Mouse (Mus musculus) stomach, embryonic 16.5 days (tissue): Measurements from ENCODE around the gene Nt5c2. TPM values are rescaled to one million over a fixed set of nuclear protein-coding genes. Genes with fewer than 3 reads are reported as not detected.

Experiments
- ATAC-seq: fragments of 200-750 bp; cut with Nextera tagmentation; 2 replicates; pipeline ENCODE4 v1.8.0; 2017; ENCODE audit warnings: moderate number of reproducible peaks, moderate TSS enrichment; ENCODE audit not compliant: insufficient read depth, low FRiP score
- H3K27ac ChIP-seq: fragments of 300-500 bp; sonication (generic); 2 replicates; pipeline ENCODE4 v1.5.1; 2014; ENCODE audit warnings: low read length
- H3K27me3 ChIP-seq: fragments of 300-500 bp; sonication (generic); 2 replicates; pipeline ENCODE4 v1.6.1; 2014; ENCODE audit warnings: low read length, control low read depth, mixed read lengths; ENCODE audit not compliant: control insufficient read depth, insufficient read depth
- H3K36me3 ChIP-seq: fragments of 300-500 bp; sonication (generic); 2 replicates; pipeline ENCODE4 v1.6.1; 2014; ENCODE audit warnings: low read length; ENCODE audit not compliant: control insufficient read depth, insufficient read depth
- H3K4me1 ChIP-seq: fragments of 300-500 bp; sonication (generic); 2 replicates; pipeline ENCODE4 v1.6.1; 2014; ENCODE audit warnings: low read length, control low read depth, mixed read lengths; ENCODE audit not compliant: control insufficient read depth, insufficient read depth
- H3K4me2 ChIP-seq: fragments of 300-500 bp; sonication (generic); 2 replicates; pipeline ENCODE4 v1.6.1; 2014; ENCODE audit warnings: low read depth, low read length, mixed read lengths
- H3K4me3 ChIP-seq: fragments of 300-500 bp; sonication (generic); replicated peaks from 2 replicates; pipeline ENCODE4 v1.5.1; 2014; ENCODE audit warnings: mild to moderate bottlenecking, low read length
- H3K9ac ChIP-seq: fragments of 300-500 bp; sonication (generic); 2 replicates; pipeline ENCODE4 v1.6.1; 2014; ENCODE audit warnings: low read length
- H3K9me3 ChIP-seq: fragments of 300-500 bp; sonication (generic); replicated peaks from 2 replicates; pipeline ENCODE4 v1.6.1; 2016; ENCODE audit warnings: low read length, control low read depth; ENCODE audit not compliant: control insufficient read depth
- WGBS: fragments of 180-500 bp; shearing (Covaris S2); extraction: QIAGEN DNeasy Blood & Tissue Kit; methylation state at CpG from one replicate; pipeline ENCODE4 v1.1.7; 2014; 5-methylcytosine and 5-hydroxymethylcytosine counted together
- polyA plus RNA-seq: library from polyadenylated mRNA; unstranded; fragments of >200 nt; fragmentation: Nextera tagmentation; extraction: Ambion mirVana; gene quantifications from 2 replicates; pipeline ENCODE4 v1.2.1, GENCODE M21; 2015

Nt5c2 gene
- polyA plus RNA-seq, 1 experiment from 2014 or later: 91.2 TPM

GRCm38 (mm10) chr19:46988231-46989087 lies 26.5 kb downstream of the Nt5c2 start:
- Histone ChIP-seq H3K9me3 (no peaks in the 10 kb centered on the region), H3K4me1 (peaks cover 16% of the 10 kb centered on the region), H3K4me3 (no peak overlapping the region), H3K36me3 (no peaks in the 10 kb centered on the region), H3K9ac (no peak overlapping the region), H3K27me3 (no peaks in the 10 kb centered on the region), H3K27ac (peak overlapping the region; percentile 82), H3K4me2 (peak overlapping the region; percentile 6)
- 49% methylated on average over 16 of the region's 16 CpGs for WGBS
- peak; percentile 92 for ATAC-seq

GRCm38 (mm10) chr19:46987646-46988045 lies 27.3 kb downstream of the Nt5c2 start:
- H3K4me2 ChIP-seq: peak overlapping the region; percentile 6; the same call in 1 of the 2 replicates
- H3K9ac ChIP-seq: no peak overlapping the region
- H3K27ac ChIP-seq: peak overlapping the region; percentile 82
- H3K36me3 ChIP-seq: no peaks in the 10 kb centered on the region
- ATAC-seq: no peak
- H3K4me1 ChIP-seq: peaks cover 16% of the 10 kb centered on the region
- no peak overlapping the region for H3K4me3 ChIP-seq
- WGBS: 58% methylated on average over 6 of the region's 6 CpGs
- no peaks in the 10 kb centered on the region for H3K9me3 ChIP-seq
- H3K27me3 ChIP-seq: no peaks in the 10 kb centered on the region

GRCm38 (mm10) chr19:46984726-46985622 lies 30.0 kb downstream of the Nt5c2 start:
- Histone ChIP-seq H3K9me3 (no peaks in the 10 kb centered on the region), H3K27ac (peak overlapping the region; percentile 67), H3K27me3 (no peaks in the 10 kb centered on the region), H3K4me1 (peaks cover 16% of the 10 kb centered on the region), H3K9ac (no peak overlapping the region), H3K4me2 (0 out of 2 replicates have a peak overlapping the region, but pooled peaks have one; percentile 5), H3K36me3 (no peaks in the 10 kb centered on the region), H3K4me3 (no peak overlapping the region)
- no peak for ATAC-seq
- WGBS: 71% methylated on average over 13 of the region's 13 CpGs

DNA sequence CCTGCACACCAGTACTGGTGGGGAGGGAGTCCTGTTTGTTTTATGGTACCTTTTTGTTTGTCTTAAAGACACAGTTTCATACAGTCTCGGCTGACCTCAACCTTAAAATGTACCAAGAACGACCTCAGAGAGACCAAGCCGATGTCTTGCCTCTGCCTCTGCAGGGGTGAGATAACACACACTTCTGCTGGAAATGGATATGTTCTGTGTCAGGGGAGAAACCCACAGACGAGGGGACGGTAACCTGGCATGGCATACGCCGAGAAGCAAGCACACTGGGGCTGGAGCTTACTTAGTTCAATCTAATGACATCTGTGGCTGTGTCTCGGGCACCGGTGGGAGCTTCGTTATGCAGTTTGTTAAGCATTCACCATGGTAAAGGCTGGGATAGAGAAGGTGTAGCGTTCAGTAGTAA lies 31.0 kb downstream of the Nt5c2 start:
- Histone ChIP-seq H3K4me2 (peak overlapping the region; percentile 26; the same call in 1 of the 2 replicates), H3K4me3 (no peak overlapping the region), H3K4me1 (peaks cover 11% of the 10 kb centered on the region; the same call in 1 of the 2 replicates), H3K9me3 (no peaks in the 10 kb centered on the region), H3K36me3 (no peaks in the 10 kb centered on the region), H3K27ac (peak overlapping the region; percentile 80), H3K27me3 (no peaks in the 10 kb centered on the region), H3K9ac (no peak overlapping the region)
- WGBS: 38% methylated on average over 11 of the region's 11 CpGs
- no peak for ATAC-seq

DNA sequence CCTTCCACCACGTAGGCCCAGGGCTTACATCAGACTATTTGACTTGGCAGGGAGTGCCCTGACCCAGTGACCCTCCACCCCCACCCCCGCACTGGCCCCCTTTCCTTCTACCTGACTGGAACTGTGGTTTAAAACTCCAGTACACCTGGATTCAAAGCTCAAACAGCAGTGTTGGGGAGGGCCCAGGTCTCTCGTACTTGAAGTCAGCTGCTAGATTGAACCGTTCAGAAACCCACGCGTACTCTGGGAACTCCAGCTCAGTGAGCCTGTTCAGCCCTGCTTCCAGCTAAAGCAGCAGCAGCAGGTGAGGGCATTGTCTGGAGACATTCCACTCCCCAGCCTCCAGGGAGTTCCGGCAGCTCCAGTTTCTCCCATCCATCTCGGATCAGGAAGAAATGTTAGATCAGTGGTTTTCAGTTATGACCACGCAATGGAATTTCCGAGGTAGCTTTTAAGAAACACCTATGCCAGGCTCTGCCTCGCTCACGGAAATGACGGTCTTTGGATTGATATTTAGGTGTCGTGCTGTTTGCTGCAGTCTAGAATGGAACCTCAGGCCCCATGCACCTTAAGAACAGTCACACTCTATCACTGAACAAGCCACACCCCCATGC lies 31.5 kb downstream of the Nt5c2 start:
- H3K27ac ChIP-seq: peak overlapping the region; percentile 80
- no peak overlapping the region for H3K4me3 ChIP-seq
- H3K27me3 ChIP-seq: no peaks in the 10 kb centered on the region
- H3K4me2 ChIP-seq: peak overlapping the region; percentile 26
- H3K4me1 ChIP-seq: peaks cover 11% of the 10 kb centered on the region; the same call in 1 of the 2 replicates
- peak; percentile 69 for ATAC-seq
- H3K36me3 ChIP-seq: no peaks in the 10 kb centered on the region
- H3K9me3 ChIP-seq: no peaks in the 10 kb centered on the region
- H3K9ac ChIP-seq: 0 out of 2 replicates have a peak overlapping the region, but pooled peaks have one; percentile 2
- 40% methylated on average over 14 of the region's 14 CpGs for WGBS

GRCm38 (mm10) chr19:46981462-46981861 lies 33.5 kb downstream of the Nt5c2 start:
- Histone ChIP-seq H3K9me3 (no peaks in the 10 kb centered on the region), H3K27me3 (no peaks in the 10 kb centered on the region), H3K4me3 (no peak overlapping the region), H3K27ac (no peak overlapping the region), H3K36me3 (no peaks in the 10 kb centered on the region), H3K9ac (no peak overlapping the region), H3K4me2 (no peak overlapping the region), H3K4me1 (peaks cover 6% of the 10 kb centered on the region; the same call in 1 of the 2 replicates)
- ATAC-seq: no peak
- 31% methylated on average over 6 of the region's 6 CpGs for WGBS

GRCm38 (mm10) chr19:46979781-46980105 lies 35.2 kb downstream of the Nt5c2 start:
- 76% methylated on average over 3 of the region's 3 CpGs for WGBS
- Histone ChIP-seq H3K27me3 (no peaks in the 10 kb centered on the region), H3K9me3 (no peaks in the 10 kb centered on the region), H3K27ac (no peak overlapping the region), H3K4me1 (peaks cover 4% of the 10 kb centered on the region; the same call in 1 of the 2 replicates), H3K4me2 (no peak overlapping the region), H3K9ac (no peak overlapping the region), H3K4me3 (no peak overlapping the region), H3K36me3 (no peaks in the 10 kb centered on the region)
- ATAC-seq: no peak

GRCm38 (mm10) chr19:46978920-46979780 lies 35.8 kb downstream of the Nt5c2 start:
- Histone ChIP-seq H3K9ac (no peak overlapping the region), H3K27ac (no peak overlapping the region), H3K36me3 (no peaks in the 10 kb centered on the region), H3K9me3 (no peaks in the 10 kb centered on the region), H3K4me3 (no peak overlapping the region), H3K4me1 (no peaks in the 10 kb centered on the region), H3K4me2 (no peak overlapping the region), H3K27me3 (no peaks in the 10 kb centered on the region)
- 81% methylated on average over 17 of the region's 17 CpGs for WGBS
- ATAC-seq: no peak
